Mouse (Mus musculus) gastrocnemius, adult 18-20 months (tissue): Measurements from ENCODE around the gene Aldoc. TPM values are rescaled to one million over a fixed set of nuclear protein-coding genes. Genes with fewer than 3 reads are reported as not detected.
A peak's percentile ranks its signal among the peaks of the same experiment; 100 is the strongest.
"Not testable (repeated sequence)": the region's sequence is repeated elsewhere in the genome, so short reads cannot be mapped to it uniquely, and the experiment has no call there.

Source experiments
- DNase-seq: peaks from one replicate; pipeline ENCODE4 v3.0.0; 2021; ENCODE audit warnings: low spot score
- long read RNA-seq, 2 experiments: library from polyadenylated mRNA; stranded (forward); transcript quantifications; one replicate each; pipeline ENCODE4 v2.0.0; 2021
- total RNA-seq, 2 experiments: library from RNA; stranded (reverse); gene quantifications; 2 replicates each; pipeline ENCODE4 v1.2.3; 2021

Aldoc gene
- 1 to 10 TPM; 2.1 to 2.6 TPM for total RNA-seq
- long read RNA-seq, experiment 1, transcript Aldoc-201 (9 exons, 2,786 nt) = major isoform, 5 of 5 reads
- long read RNA-seq, experiment 1, partial matches to known transcripts = 0 of 5 reads
- long read RNA-seq, experiment 1, other reads (novel, unspliced or antisense) = 0 of 5 reads
- long read RNA-seq, experiment 2, partial matches to known transcripts = 2 of 3 reads
- long read RNA-seq, experiment 2, other reads (novel, unspliced or antisense) = 0 of 3 reads

GRCm38 (mm10) chr11:78322860-78323259 lies at the start of gene Aldoc:
Aldoc (plus strand) TSS chr11:78322968.
- peak; percentile 69 for DNase-seq

GRCm38 (mm10) chr11:78275596-78275995 lies 47.2 kb upstream of the Aldoc start:
- DNase-seq = no peak

GRCm38 (mm10) chr11:78276169-78276568 lies 46.6 kb upstream of the Aldoc start:
- DNase-seq = not testable (repeated sequence)

- no peak for DNase-seq
Measured at GRCm38 (mm10) chr11:78278853-78279252, 43.9 kb upstream of the Aldoc start.

GRCm38 (mm10) chr11:78279586-78279985 lies 43.2 kb upstream of the Aldoc start:
- DNase-seq = no peak

- DNase-seq = no peak
Measured at GRCm38 (mm10) chr11:78289146-78289763, 33.5 kb upstream of the Aldoc start.

GRCm38 (mm10) chr11:78290654-78291053 lies 32.1 kb upstream of the Aldoc start, which contains the start of gene BC030499:
BC030499 (plus strand) TSS chr11:78290841.
- DNase-seq = no peak

- no peak for DNase-seq
Measured at GRCm38 (mm10) chr11:78294585-78294984, 28.2 kb upstream of the Aldoc start.

- no peak for DNase-seq
Measured at GRCm38 (mm10) chr11:78300917-78301316, 21.9 kb upstream of the Aldoc start.

GRCm38 (mm10) chr11:78301357-78302084 lies 21.2 kb upstream of the Aldoc start, which contains the start of gene Spag5:
Spag5 (plus strand) TSS chr11:78301529.
- peak; percentile 91 for DNase-seq

GRCm38 (mm10) chr11:78305272-78305671 lies 17.5 kb upstream of the Aldoc start:
- peak; percentile 32 for DNase-seq

- DNase-seq = no peak
Measured at GRCm38 (mm10) chr11:78310861-78311511, 11.8 kb upstream of the Aldoc start.

GRCm38 (mm10) chr11:78313662-78314061 lies 9.1 kb upstream of the Aldoc start:
- no peak for DNase-seq

GRCm38 (mm10) chr11:78318411-78318810 lies 4.4 kb upstream of the Aldoc start:
- no peak for DNase-seq

GRCm38 (mm10) chr11:78322076-78322831 lies 514 bp upstream of the Aldoc start:
- no peak for DNase-seq

- DNase-seq = no peak
Measured at GRCm38 (mm10) chr11:78324000-78324785, 1.4 kb downstream of the Aldoc start.

GRCm38 (mm10) chr11:78324965-78325364 lies 2.2 kb downstream of the Aldoc start:
- no peak for DNase-seq

- DNase-seq = no peak
Measured at GRCm38 (mm10) chr11:78327215-78327614, 4.4 kb downstream of the Aldoc start.

GRCm38 (mm10) chr11:78327634-78328511 lies 5.1 kb downstream of the Aldoc start, which contains the start of gene Pigs:
Pigs (plus strand) TSS chr11:78328415.
- DNase-seq = peak; percentile 98
